Mouse (Mus musculus): ENCODE measurements around the gene Ablim1. TPM values are rescaled to one million over a fixed set of nuclear protein-coding genes. Genes with fewer than 3 reads are reported as not detected.

Gene Ablim1
- total and polyA plus RNA-seq, 2 experiments from 2014 or later, result 50.7 to 81.2 TPM

- Histone ChIP-seq H3K27me3 (ENCODE audit: insufficient read depth, low read length) (no peaks in the 10 kb centered on the region), H3K27ac (ENCODE audit: low read depth, low read length) (0 out of 2 replicates have a peak overlapping the region, but pooled peaks have one; percentile 12), H3K4me2 (ENCODE audit: low read depth, low read length, poor library complexity, severe bottlenecking) (no peak overlapping the region), H3K9me3 (ENCODE audit: low read length) (no peaks in the 10 kb centered on the region), H3K4me1 (ENCODE audit: insufficient read depth, low read length) (no peaks in the 10 kb centered on the region; the same call in 1 of the 2 replicates), H3K36me3 (ENCODE audit: insufficient read depth, low read length) (no peaks in the 10 kb centered on the region), H3K9ac (replicated peaks; ENCODE audit: low read length, poor library complexity, severe bottlenecking) (no peak overlapping the region), H3K4me3 (ENCODE audit: low read depth, low read length) (no peak overlapping the region)
- DNase-seq (ENCODE audit: low spot score) (peak; percentile 45), ATAC-seq (ENCODE audit: low FRiP score) (no peak)
- no peak for TF ChIP-seq CTCF (IDR thresholded peaks at IDR 0.05)
- WGBS, result 58% methylated on average over 9 of the region's 9 CpGs
These were observed 201.8 kb downstream of the Ablim1 start for GRCm38 (mm10) chr19:57112816-57113406.

- no peak for DNase-seq (ENCODE audit: low spot score)
- H3K36me3 ChIP-seq (ENCODE audit: insufficient read depth, low read length), result no peaks in the 10 kb centered on the region
- H3K4me2 ChIP-seq (ENCODE audit: low read depth, low read length, poor library complexity, severe bottlenecking), result no peak overlapping the region
- H3K9ac ChIP-seq (replicated peaks; ENCODE audit: low read length, poor library complexity, severe bottlenecking), result no peak overlapping the region
- H3K27ac ChIP-seq (ENCODE audit: low read depth, low read length), result no peak overlapping the region
- TF ChIP-seq CTCF (IDR thresholded peaks at IDR 0.05), result no peak
- whole genome bisulfite sequencing, result 78% methylated on average over 8 of the region's 8 CpGs
- H3K4me1 ChIP-seq (ENCODE audit: insufficient read depth, low read length), result no peaks in the 10 kb centered on the region; the same call in 1 of the 2 replicates
- H3K4me3 ChIP-seq (ENCODE audit: low read depth, low read length), result no peak overlapping the region
- no peak for ATAC-seq (ENCODE audit: low FRiP score)
- H3K9me3 ChIP-seq (ENCODE audit: low read length), result no peaks in the 10 kb centered on the region
- H3K27me3 ChIP-seq (ENCODE audit: insufficient read depth, low read length), result no peaks in the 10 kb centered on the region
These were observed 202.4 kb downstream of the Ablim1 start for GRCm38 (mm10) chr19:57112231-57112815.

GRCm38 (mm10) chr19:57111301-57111700 lies 203.4 kb downstream of the Ablim1 start:
- WGBS, result 87% methylated on average over 6 of the region's 6 CpGs
- no peak for ATAC-seq (ENCODE audit: low FRiP score)
- H3K4me2 ChIP-seq (ENCODE audit: low read depth, low read length, poor library complexity, severe bottlenecking), result no peak overlapping the region
- no peak overlapping the region for H3K4me3 ChIP-seq (ENCODE audit: low read depth, low read length)
- no peak overlapping the region for H3K9ac ChIP-seq (replicated peaks; ENCODE audit: low read length, poor library complexity, severe bottlenecking)
- DNase-seq (ENCODE audit: low spot score), result no peak
- no peaks in the 10 kb centered on the region for H3K4me1 ChIP-seq (ENCODE audit: insufficient read depth, low read length)
- no peaks in the 10 kb centered on the region for H3K27me3 ChIP-seq (ENCODE audit: insufficient read depth, low read length)
- H3K9me3 ChIP-seq (ENCODE audit: low read length), result no peaks in the 10 kb centered on the region
- H3K27ac ChIP-seq (ENCODE audit: low read depth, low read length), result no peak overlapping the region
- H3K36me3 ChIP-seq (ENCODE audit: insufficient read depth, low read length), result no peaks in the 10 kb centered on the region
- no peak for TF ChIP-seq CTCF (IDR thresholded peaks at IDR 0.05)

GRCm38 (mm10) chr19:57109620-57110019 lies 205.1 kb downstream of the Ablim1 start:
- DNase-seq (ENCODE audit: low spot score) (no peak), ATAC-seq (ENCODE audit: low FRiP score) (no peak)
- Histone ChIP-seq H3K4me2 (ENCODE audit: low read depth, low read length, poor library complexity, severe bottlenecking) (no peak overlapping the region), H3K4me1 (ENCODE audit: insufficient read depth, low read length) (no peaks in the 10 kb centered on the region), H3K4me3 (ENCODE audit: low read depth, low read length) (no peak overlapping the region), H3K9me3 (ENCODE audit: low read length) (no peaks in the 10 kb centered on the region), H3K27me3 (ENCODE audit: insufficient read depth, low read length) (no peaks in the 10 kb centered on the region), H3K36me3 (ENCODE audit: insufficient read depth, low read length) (no peaks in the 10 kb centered on the region), H3K9ac (replicated peaks; ENCODE audit: low read length, poor library complexity, severe bottlenecking) (no peak overlapping the region), H3K27ac (ENCODE audit: low read depth, low read length) (no peak overlapping the region)
- whole genome bisulfite sequencing, result 76% methylated on average over 7 of the region's 7 CpGs
- no peak for TF ChIP-seq CTCF (IDR thresholded peaks at IDR 0.05)

- WGBS, result 70% methylated on average over 6 of the region's 6 CpGs
- H3K4me1 ChIP-seq (ENCODE audit: insufficient read depth, low read length), result no peaks in the 10 kb centered on the region
- no peak overlapping the region for H3K27ac ChIP-seq (ENCODE audit: low read depth, low read length)
- ATAC-seq (ENCODE audit: low FRiP score) (no peak), DNase-seq (ENCODE audit: low spot score) (no peak)
- H3K36me3 ChIP-seq (ENCODE audit: insufficient read depth, low read length), result no peaks in the 10 kb centered on the region
- H3K9me3 ChIP-seq (ENCODE audit: low read length), result no peaks in the 10 kb centered on the region
- TF ChIP-seq CTCF (IDR thresholded peaks at IDR 0.05), result no peak
- H3K27me3 ChIP-seq (ENCODE audit: insufficient read depth, low read length), result no peaks in the 10 kb centered on the region
- H3K9ac ChIP-seq (replicated peaks; ENCODE audit: low read length, poor library complexity, severe bottlenecking), result no peak overlapping the region
- H3K4me3 ChIP-seq (ENCODE audit: low read depth, low read length), result no peak overlapping the region
- no peak overlapping the region for H3K4me2 ChIP-seq (ENCODE audit: low read depth, low read length, poor library complexity, severe bottlenecking)
These were observed 208.2 kb downstream of the Ablim1 start for GRCm38 (mm10) chr19:57106513-57106912.

- H3K4me3 ChIP-seq (ENCODE audit: low read depth, low read length), result no peak overlapping the region
- ATAC-seq (ENCODE audit: low FRiP score), result no peak
- no peak for DNase-seq (ENCODE audit: low spot score)
- 98% methylated on average over 3 of the region's 3 CpGs for WGBS
- no peak overlapping the region for H3K4me2 ChIP-seq (ENCODE audit: low read depth, low read length, poor library complexity, severe bottlenecking)
- no peaks in the 10 kb centered on the region for H3K9me3 ChIP-seq (ENCODE audit: low read length)
- H3K27ac ChIP-seq (ENCODE audit: low read depth, low read length), result no peak overlapping the region
- H3K9ac ChIP-seq (replicated peaks; ENCODE audit: low read length, poor library complexity, severe bottlenecking), result no peak overlapping the region
- no peaks in the 10 kb centered on the region for H3K4me1 ChIP-seq (ENCODE audit: insufficient read depth, low read length)
- no peaks in the 10 kb centered on the region for H3K27me3 ChIP-seq (ENCODE audit: insufficient read depth, low read length)
- no peak for TF ChIP-seq CTCF (IDR thresholded peaks at IDR 0.05)
- no peaks in the 10 kb centered on the region for H3K36me3 ChIP-seq (ENCODE audit: insufficient read depth, low read length)
These were observed 208.7 kb downstream of the Ablim1 start for GRCm38 (mm10) chr19:57106031-57106430.
